Mouse (Mus musculus) heart, adult 2 months (tissue): Measurements from ENCODE around the gene Tasp1.

ENCODE experiments used
- CTCF ChIP-seq: fragments of 200-600 bp; IDR thresholded peaks from 2 replicates; pipeline ENCODE4 v1.8.1; 2022; ENCODE audit warnings: antibody characterized with exemption, mild to moderate bottlenecking, moderate library complexity
- POLR2A ChIP-seq: fragments of 200-500 bp; IDR thresholded peaks from 2 replicates; pipeline ENCODE4 v1.6.1; 2011; ENCODE audit warnings: mild to moderate bottlenecking, low read depth, low read length, control low read depth; ENCODE audit not compliant: insufficient read depth

- TF ChIP-seq POLR2A (no peak), CTCF (no peak)
Measured at GRCm38 (mm10) chr2:140113851-140114250, 47.2 kb upstream of the Tasp1 start.
